Mouse (Mus musculus): ENCODE data around the gene Tmem238.
A peak's percentile ranks its signal among the peaks of the same experiment; 100 is the strongest.

Gene Tmem238

DNA sequence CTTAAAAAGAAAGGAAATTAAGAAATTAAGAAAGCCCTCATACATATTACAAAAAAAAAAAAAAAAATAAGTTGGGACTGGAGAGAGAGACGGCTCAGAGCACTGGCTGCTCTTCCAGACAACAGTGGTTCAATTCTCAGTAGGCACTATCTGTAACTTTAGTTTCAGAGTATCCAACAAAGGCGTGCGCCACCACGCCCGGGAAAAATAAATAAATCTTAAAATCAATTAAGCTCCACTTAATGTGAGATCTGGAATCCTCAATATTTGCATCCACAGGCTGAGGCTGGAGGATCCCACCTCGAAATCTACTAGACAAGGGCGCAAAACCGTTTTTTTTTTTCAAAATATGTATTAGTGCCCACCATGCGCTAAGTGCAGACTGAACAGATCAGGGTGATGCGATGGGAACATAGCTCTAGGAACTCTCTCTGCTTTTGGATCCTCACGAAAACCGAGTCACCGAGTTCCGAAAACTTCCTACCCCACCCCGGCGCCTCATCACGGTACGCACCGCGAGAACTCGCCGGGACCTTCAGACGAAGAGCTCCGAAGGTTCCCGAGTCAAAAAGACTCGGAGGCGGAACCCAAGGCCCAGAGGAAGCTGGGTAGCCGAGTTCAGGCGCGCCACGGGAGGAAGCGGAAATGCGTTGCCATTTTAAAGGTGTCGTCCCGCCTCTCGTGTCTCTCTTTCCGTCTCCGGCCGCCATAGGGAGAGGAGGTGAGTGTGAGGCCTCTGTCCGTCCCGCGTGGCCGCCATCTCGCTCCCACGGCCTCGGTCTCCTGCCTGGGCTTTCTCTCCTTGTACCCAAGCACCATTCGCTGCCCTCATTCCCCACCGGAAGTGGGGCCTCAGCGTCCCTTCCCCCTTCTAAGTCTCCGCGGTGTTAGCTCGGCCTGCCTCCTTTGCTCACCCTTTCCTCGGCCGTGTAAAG is 3.1 kb upstream of the Tmem238 start, which contains the start of gene Rpl28:
Gene Rpl28, plus strand, starts transcription at position 597 of the 935 bp plus-strand sequence.
- peak; percentile 98 for DNase-seq (ENCODE audit: low read depth, low spot score)

DNA sequence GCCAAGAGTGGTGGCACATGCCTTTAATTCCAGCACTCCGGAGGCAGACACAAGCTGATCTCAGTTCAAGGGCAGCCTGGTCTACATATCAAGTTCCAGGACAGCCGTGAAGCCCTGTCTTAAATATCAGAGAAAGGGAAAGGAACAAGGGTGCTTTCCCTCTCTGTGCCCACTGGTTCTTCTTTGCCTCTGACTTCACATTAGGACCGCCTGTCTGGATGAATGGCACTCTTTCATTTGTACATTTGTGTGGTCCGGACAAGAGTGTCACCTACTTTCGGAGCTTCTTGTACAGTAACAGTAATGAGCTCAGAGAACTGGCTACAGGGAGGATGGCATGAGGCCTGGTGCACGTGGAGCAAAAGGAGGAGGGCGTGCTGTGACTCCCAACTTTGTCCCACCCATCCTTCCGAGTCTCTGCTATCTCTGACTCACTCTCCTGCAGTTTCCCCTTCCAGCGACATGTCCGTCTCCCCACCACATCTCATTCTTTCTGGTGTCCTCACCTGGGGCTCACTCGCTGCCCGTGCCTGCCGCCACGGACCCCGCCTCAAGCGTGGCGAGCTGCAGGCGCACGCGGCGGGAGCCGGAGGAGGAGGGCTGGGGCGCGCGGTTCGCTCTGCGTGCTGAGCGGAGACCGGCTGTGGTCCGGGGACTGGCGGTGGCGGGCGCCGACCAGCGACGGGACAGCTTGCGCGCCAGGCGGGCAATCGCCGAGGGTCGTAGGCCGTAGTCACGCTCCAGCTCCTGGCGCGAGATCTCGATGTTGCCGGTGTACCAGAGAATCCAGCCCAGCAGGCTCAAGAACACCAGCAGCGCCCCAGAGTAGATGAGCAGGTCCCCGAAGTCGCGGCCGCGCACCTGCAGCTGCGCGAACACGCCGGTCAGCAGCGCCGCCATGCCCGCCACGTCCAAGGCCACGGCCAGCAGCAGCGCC is 689 bp downstream of the Tmem238 start:
- peak; percentile 77 for DNase-seq (ENCODE audit: low read depth, low spot score)

DNA sequence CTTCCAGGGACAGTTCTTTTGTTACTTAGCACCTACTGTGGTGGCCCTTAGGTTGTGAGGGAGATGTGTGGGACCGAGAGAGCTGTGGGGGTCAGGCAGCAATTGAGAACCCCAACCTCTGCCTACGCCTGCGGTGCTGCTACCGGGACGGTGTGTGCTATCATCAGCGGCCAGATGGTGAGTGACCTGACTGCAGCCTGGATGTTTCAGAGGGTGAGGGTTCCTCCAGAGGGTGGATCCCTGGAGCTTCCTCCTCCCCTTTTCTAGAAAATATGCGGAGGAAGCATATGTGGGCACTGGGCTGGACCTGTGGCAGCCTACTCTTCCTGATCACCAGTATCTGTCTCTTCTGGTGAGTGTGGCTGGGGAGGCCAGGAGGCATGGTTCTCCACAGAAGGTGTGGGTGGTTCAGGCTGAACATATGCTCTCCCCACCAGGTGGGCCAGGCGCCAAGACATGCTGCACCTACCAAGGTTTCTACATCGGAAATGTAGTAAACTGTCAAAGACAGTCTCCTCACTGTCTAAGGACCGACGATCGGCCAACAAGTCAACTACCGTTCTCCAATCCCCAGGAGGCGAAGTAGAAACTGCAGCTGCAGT is 5.7 kb downstream of the Tmem238 start:
- no peak for DNase-seq (ENCODE audit: low read depth, low spot score)

DNA sequence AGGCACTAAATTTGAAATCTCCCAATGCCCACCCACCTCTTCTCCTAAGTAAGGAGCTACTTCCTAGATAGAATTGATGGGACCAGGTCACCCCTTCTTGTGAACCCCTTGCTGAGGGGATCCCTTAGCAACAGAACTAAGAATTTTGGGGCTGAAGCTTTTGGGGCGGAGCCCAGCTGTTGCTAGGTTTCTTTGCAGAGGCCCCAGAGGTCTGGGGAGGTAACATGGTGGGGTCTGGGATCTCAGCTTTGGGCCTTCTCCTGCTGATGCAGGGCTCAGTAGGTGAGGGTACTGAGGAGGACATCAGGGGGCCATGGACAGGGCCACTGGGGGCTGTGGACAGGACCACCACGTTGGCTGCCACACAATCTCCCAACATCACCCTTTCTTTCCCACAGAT is 6.7 kb downstream of the Tmem238 start, which contains the start of the genes Il11 and Tmem190:
Gene Il11, minus strand, starts transcription at position 101 of the 400 bp plus-strand sequence.
Gene Tmem190, plus strand, starts transcription at position 179 of the 400 bp plus-strand sequence.
- DNase-seq (ENCODE audit: low read depth, low spot score), result no peak

DNA sequence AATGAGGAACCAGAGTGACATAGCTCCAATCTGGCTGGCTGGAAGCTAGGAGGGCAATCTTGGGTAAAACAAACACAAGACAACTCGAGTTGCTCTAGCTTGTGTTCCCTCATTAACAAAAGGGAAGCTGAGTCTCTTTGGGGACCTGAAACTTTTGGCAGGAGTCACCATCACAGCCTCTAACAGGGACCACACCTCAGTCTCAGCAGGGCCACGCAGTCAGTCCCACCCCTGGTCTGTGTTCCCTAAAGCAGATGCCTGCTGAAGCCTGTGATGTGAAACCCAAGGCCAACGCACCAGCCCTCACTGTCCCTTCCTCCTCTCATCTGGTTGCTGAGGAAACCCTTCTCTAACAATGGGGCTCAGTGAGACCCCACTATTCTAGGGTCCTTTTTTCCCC is 7.3 kb downstream of the Tmem238 start:
- no peak for DNase-seq (ENCODE audit: low read depth, low spot score)

DNA sequence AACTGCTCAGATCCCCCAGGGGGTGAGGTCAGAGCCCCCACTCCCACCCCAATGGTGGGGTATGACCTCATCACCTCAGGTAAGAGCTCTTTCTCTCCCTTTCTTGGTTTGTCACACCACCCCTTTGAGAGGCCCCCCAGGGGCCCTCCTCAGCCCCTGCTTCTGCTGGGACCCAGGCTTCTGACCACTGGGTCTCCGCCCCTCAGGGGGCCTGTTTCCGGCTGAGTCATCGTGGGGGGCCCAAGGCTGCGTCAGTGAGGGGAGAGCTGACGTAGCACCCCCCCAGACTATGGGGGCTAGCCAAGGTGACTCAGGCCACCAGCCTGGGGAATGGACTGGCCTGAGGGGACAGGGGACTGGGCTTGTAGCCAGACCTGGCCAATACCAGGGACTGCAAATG is 9.5 kb downstream of the Tmem238 start:
- DNase-seq (ENCODE audit: low read depth, low spot score), result no peak

DNA sequence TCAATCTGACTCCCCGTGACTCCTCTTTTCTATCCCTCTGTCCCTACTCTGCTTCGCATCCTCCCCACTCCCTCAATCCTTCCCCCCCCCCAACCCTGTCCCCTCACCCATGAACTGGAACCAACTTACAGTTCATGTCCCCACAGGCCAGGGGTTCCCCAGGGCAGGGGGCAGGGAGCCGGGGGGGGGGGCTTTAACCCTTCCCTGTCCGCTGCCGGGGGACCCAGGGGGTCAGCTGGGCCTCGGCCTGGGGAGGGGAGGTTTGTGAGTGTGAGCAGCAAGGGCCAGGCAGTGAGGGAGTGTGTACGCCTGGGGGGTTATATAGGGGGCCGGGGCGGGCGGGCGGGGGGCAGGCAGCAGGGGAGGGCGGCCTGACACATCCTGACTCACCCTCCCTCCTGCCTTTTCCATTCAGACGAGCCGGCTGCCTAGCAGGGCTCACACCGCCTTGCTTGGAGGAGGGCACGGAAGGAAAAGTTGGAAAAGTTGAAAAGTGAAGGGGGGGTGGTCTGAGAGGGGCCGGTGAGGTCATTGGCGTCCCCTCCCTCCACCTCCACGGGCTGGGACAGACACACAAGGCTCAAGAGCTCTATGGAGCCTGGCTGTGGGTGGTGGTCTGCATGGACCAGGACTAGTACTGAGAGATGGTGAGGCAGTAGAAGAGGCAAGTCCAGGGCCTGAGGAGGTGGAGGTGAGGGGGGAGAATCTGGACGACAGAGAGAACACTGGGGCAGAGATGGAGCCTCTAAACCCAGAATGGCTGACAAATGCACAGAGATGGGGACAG is 11.4 kb downstream of the Tmem238 start:
- no peak for DNase-seq (ENCODE audit: low read depth, low spot score)

DNA sequence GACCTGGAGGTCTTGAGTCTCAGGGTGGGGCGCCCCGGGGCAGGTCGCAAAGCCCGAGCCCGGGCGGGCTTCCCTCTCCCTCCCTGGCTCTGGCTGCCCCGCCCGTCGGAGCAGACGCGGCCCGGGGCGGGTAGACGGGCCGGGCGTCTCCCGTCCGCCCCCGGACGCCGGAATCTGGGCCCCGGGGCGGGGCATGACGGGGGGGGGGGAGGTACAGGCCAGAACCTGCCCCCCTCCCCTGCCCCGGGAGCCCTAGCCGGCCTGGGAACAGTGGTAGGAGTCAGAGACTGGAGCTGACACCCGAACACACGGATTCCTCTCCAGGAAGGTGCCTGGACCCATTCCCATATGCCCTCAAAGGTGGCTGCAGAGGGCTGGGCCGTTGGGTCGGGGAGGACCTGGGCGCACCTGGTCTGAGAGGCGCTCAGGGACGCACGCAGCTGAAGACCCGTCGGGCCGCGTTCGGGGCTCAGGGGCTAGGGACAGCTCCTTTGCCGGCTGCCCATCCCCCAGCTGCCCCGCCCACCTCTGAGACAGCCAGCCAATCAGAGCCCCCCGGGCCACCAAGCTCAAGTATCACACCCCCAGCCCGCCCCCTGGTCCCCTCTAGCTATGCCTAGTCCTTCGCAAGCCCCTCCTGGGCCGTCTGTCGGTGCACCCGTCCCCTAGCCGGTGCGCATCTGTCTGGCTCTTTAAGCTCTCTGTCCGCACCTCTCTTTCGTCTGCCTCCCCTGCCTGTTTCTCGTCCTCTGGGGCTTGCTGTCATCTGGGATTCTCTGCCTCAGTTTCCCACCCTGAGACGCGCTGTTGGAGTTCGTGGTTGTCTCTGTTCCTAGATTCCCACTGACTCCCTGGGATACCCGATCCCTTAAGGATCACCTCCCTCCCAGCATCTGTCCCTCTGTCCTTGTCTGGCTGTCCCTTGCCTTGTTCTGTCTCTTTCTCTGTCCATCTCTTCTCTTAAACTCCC is 12.3 kb downstream of the Tmem238 start:
- DNase-seq (ENCODE audit: low read depth, low spot score), result peak; percentile 92

DNA sequence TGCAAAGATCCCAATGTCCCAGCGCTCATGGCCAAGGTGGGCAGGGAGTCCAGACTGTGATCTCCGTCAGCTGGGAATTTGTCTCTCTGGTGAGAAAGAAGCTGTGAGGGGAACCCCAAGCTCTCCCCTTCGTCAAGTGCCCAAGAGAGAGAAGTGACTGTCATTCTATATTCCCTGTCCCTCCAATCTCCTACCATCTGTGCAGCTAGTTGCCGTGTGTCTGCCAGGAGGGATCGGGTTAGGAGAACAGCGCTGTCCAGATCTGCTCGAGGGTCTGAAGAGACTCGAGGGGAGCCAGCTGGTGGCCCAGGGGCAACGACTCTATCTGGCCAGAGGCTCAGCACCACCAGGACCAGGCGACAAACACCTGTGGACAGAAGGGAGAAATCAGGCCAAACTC is 13.3 kb downstream of the Tmem238 start:
- DNase-seq (ENCODE audit: low read depth, low spot score), result no peak

DNA sequence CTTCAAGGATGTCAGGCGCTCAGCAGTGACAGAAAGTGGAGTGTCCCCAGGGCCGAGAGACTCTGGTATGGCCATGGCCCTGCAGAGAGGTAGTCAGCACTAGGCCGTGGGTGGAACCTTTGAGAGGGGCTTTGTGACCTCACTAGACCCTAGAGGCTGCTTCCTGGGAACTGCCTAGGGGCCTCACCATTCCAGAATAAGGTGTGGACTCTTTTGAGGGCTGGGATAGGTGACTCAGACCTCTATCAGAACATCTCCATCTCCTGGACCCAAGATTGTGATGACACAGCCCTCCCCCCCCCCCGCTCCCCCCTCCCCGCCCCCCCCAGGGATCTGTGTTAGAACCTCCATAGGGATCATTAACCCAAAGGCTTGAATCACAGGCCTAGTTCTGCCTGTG is 18.3 kb downstream of the Tmem238 start, which contains the start of gene Fam71e2:
Gene Fam71e2, minus strand, starts transcription at position 101 of the 400 bp plus-strand sequence.
- DNase-seq (ENCODE audit: low read depth, low spot score), result no peak

DNA sequence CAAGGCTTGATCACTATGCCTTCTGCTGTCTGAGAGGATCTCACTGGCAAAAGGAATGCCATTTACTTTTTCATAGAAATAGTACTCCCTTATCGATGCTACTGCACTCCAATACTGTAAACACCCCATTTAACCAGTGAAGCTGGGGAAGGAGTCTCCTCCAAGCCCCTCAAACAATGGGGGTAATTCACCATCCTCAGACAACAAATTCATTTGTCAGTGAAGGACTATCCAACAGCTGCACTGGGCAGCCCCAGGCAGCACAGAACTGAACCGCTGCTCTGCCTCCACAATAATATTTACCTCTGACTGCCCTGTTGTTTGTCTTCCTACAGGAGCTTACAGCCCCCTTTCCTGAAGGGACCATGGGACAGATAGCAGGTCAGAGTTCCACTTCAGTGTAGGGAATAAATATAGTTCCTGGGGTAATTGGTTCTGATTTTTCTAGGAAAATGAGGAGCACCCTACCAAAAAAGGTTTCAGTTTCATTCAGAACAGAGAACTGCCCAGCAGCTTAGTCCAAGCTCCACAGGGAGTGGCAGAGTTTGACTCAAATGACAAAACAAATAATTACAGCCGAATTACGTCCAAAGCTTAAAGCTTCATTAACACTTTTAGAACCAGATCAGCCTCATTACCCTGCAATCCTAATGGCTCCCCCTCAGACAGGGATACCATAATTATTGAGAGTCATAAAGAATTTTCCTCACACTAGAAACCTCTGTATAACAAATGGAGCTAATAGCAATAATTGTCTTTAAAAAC is 24.3 kb downstream of the Tmem238 start:
- DNase-seq (ENCODE audit: low read depth, low spot score), result no peak

DNA sequence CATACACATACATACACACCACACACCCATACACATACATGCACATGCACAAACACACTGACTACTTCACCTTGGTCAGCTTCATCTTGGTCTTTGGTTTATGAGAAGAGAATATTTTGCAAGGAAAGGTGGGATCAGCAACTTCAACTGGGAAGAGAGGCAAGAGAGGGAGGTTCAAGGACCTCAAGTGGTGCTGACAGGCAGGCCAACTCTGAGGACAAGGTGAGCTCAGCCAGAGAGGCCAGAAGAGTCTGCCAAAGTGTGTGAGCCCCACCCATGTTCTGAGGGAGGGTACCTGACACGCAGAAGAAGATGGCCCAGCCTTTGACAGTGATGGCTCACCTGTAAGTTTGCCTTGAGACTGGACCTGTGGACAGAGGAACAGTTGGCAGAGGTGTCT is 29.8 kb downstream of the Tmem238 start:
- no peak for DNase-seq (ENCODE audit: low read depth, low spot score)

DNA sequence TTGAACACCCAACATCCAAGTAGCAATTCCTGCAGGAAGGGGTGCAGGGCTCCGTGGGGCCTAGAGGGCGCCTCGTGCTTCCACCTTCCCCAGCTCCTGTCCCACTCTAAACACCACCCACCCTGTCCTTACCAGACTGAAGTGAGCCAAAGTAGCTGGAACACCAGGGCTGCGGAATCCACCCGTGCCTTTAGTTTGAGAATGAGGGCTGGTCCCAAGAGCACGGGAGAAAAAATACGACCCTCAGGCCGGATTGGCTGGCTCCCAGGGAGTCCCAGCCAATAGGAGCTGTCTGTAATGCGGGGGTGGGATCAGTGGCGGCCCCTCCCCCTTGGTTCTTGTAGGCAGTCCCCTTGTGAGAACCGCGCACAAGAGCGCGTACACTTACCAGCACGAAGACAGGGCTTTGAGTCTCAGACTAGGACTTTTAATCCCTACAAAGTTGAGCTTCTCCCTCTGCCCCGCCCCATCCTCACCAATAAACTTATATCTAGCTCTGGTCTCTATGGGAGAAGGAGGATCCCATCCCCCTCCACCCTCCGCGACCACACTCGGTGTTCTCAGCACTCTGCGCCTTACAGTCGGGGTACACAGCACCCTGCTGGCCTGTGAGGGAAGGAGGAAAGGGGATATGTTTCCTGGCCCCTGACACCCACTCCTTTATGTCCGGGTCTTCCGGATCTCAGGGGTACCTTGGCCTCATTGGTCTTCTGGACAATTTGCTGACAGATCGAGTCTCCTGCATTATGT is 36.5 kb downstream of the Tmem238 start, which contains the start of gene Cox6b2:
Gene Cox6b2, minus strand, starts transcription at position 274 of the 750 bp plus-strand sequence.
- peak; percentile 99 for DNase-seq (ENCODE audit: low read depth, low spot score)

DNA sequence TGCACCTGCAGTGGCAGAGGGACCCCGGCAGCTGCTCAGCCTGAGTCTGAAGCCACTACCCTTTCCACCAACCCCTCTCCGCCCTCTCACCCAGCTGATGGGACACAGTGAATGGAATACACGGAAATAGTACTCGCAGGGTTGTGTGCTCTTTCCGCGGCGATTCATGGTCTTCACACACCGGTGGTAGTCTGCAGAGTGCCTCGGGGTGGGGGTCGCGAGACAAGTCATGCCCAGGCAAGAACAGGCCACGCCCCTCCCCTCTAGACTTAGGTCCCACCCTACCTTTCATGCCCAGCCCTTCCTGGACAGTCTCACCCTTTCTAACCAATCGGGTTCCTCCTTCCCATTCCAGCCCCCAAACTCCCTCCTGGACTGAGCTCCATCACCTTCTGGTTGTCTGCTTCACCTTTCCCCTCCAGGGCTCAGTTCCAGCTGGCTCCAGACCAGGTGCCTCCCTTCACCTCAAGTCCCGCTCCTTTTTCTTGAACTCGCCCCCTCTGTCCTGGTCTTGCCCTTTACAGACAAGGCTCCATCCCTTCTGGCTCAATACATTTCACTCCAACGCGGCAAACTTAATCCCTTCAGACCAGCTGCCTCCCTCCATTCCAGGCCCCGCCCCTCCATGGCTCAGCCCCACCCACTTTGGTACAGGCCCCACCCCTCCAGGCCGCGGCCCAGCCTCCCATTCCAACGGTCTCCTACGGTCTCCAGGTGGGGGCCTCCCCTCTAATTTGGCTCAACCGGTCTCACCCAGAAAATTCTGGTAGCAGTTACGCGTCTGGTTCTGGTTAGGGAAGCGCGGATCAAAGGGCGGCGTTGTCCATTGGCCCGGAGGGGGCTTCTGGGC is 37.3 kb downstream of the Tmem238 start:
- DNase-seq (ENCODE audit: low read depth, low spot score), result peak; percentile 98

DNA sequence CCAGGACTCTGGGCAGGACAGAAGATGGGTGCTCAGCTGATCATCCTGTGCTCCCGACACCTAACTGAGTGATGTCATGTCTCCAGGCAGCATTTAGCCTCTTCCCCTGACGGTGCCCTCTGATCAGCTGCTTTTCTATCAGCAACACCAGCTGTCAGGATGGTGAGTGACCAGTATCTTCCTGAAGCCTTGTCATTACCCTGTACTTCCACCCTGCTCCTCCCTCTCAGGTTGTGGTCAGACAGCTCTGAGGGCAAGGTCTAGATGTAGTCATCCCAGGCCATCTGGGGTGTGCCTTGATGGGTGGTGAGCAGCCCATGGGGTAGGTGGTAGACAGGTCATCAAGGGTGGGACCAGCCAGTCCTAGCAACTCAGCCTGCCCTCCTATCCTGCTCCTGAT is 40.3 kb downstream of the Tmem238 start:
- no peak for DNase-seq (ENCODE audit: low read depth, low spot score)

DNA sequence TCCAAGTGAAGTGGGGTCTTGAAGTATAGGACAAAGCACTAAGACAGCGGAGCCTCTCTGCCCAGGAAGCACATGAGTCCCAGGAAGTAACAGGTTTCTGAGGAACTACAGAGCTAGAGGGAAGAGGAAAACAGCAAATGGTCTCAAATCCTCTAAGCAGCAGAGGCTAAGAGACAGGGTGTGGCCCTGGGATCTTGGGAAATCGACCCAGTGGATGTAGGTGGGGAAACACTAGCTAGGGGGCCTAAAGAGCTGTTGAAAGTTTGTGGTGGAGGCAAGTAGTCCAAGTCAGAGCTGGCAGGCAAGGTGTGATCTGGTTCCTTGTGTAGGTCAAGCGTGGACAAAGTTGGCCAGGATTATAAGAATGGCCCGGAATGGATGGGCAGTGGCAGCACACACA is 41.1 kb downstream of the Tmem238 start:
- DNase-seq (ENCODE audit: low read depth, low spot score), result peak; percentile 77
